Mouse (Mus musculus) bone marrow macrophage, adult 2 months (primary cell): ENCODE results near the gene Abhd8.

Experiments
- CTCF ChIP-seq: IDR thresholded peaks from 2 replicates; pipeline ENCODE4 v1.5.1; 2012; ENCODE audit warnings: low read depth, mild to moderate bottlenecking, low read length, moderate library complexity
- POLR2A ChIP-seq: IDR thresholded peaks from 2 replicates; pipeline ENCODE4 v1.6.1; 2012; ENCODE audit warnings: mild to moderate bottlenecking, low read depth, low read length, borderline replicate concordance

DNA sequence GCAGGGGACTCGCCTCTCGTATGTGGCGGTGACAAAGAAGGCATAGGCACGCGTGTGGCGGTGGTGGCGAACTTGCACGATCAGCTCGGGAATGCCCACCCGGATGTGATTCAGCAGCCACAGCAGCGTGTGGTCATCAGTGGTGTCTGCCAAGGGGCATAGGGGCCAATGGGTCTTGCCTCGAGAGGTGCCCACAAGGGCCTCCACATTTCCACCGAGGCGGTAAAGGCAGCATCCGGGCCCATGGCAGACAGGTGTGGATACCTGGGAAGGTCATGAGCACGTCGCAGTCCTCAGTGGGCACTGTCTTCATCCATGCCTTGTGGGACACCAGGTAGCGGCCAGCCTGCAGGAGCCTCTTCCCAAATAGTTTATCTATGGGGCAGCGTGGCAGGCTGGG is 21.3 kb upstream of the Abhd8 start:
- TF ChIP-seq CTCF = no peak
- TF ChIP-seq POLR2A = no peak
